Mouse (Mus musculus) embryonic fibroblast, embryonic 13.5 days (primary cell): ENCODE results near the gene Tex14.

Experiments used
- CTCF ChIP-seq: IDR thresholded peaks from 2 replicates; pipeline ENCODE4 v1.5.1; 2011; ENCODE audit warnings: mild to moderate bottlenecking, control low read depth, low read length, moderate library complexity, borderline replicate concordance; ENCODE audit not compliant: insufficient read depth
- POLR2A ChIP-seq: IDR thresholded peaks from 2 replicates; pipeline ENCODE4 v1.6.1; 2011; ENCODE audit warnings: low read depth, mild to moderate bottlenecking, control low read depth, low read length, moderate library complexity

GRCm38 (mm10) chr11:87468278-87468655, 63.4 kb downstream of the Tex14 start:
- TF ChIP-seq CTCF (no peak), POLR2A (no peak)
